Mouse (Mus musculus) cerebellum, adult 2 months (tissue): ENCODE results near the gene Mff. TPM values are rescaled to one million over a fixed set of nuclear protein-coding genes. Genes with fewer than 3 reads are reported as not detected.

Source experiments
- DNase-seq, 2 experiments: peaks; one replicate each; pipeline ENCODE4 v3.0.0; 2021
- H3K27ac ChIP-seq: fragments of 200-500 bp; 2 replicates; pipeline ENCODE4 v1.5.1; 2012; ENCODE audit warnings: low read length, control low read depth, inconsistent platforms; ENCODE audit not compliant: insufficient read depth
- H3K27me3 ChIP-seq: fragments of 200-500 bp; 2 replicates; pipeline ENCODE4 v1.6.1; 2012; ENCODE audit warnings: inconsistent platforms, mild to moderate bottlenecking, low read length, moderate library complexity; ENCODE audit not compliant: control insufficient read depth, insufficient read depth
- H3K4me1 ChIP-seq: fragments of 200-500 bp; 2 replicates; pipeline ENCODE4 v1.6.1; 2011; ENCODE audit warnings: low read length; ENCODE audit not compliant: control insufficient read depth, insufficient read depth
- H3K4me3 ChIP-seq: fragments of 200-500 bp; replicated peaks from 2 replicates; pipeline ENCODE3; 2011; ENCODE audit warnings: mild to moderate bottlenecking, low read depth, low read length, control low read depth; ENCODE audit not compliant: insufficient read depth
- CTCF ChIP-seq: fragments of 200-500 bp; IDR thresholded peaks from 2 replicates; pipeline ENCODE4 v1.5.1; 2011; ENCODE audit warnings: low read depth, mild to moderate bottlenecking, control low read depth, low read length, moderate library complexity, borderline replicate concordance; ENCODE audit not compliant: insufficient read depth
- POLR2A ChIP-seq: fragments of 200-500 bp; IDR thresholded peaks from 2 replicates; pipeline ENCODE4 v1.6.1; 2011; ENCODE audit warnings: low read length, control low read depth, borderline replicate concordance; ENCODE audit not compliant: insufficient read depth
- WGBS: fragments of 180-500 bp; shearing (Covaris S2); methylation state at CpG from one replicate; pipeline ENCODE4 v1.1.7; 2018; 5-methylcytosine and 5-hydroxymethylcytosine counted together
- polyA plus RNA-seq: library from polyadenylated mRNA; depleted of rRNA; stranded (reverse); fragments of >200 nt; gene quantifications from 2 replicates; pipeline ENCODE4 v1.2.3, GENCODE M21; 2012; rRNA removed

Mff gene
- polyA plus RNA-seq, 1 experiment: 404 TPM

- TF ChIP-seq POLR2A: no peak
- TF ChIP-seq CTCF: no peak
- H3K4me1 ChIP-seq: peaks cover 6% of the 10 kb centered on the region
- peak in 1 of 2 experiments; percentile 31 for DNase-seq
- no peak overlapping the region for H3K27ac ChIP-seq
- H3K4me3 ChIP-seq: no peak overlapping the region
- 6% methylated on average over 4 of the region's 4 CpGs for WGBS
- no peaks in the 10 kb centered on the region for H3K27me3 ChIP-seq
These were observed 69.3 kb downstream of the Mff start for GRCm38 (mm10) chr1:82793986-82794385.

GRCm38 (mm10) chr1:82795211-82795610, 70.5 kb downstream of the Mff start:
- 100% methylated on average over 2 of the region's 2 CpGs for WGBS
- no peak for DNase-seq
- no peak overlapping the region for H3K27ac ChIP-seq

DNA sequence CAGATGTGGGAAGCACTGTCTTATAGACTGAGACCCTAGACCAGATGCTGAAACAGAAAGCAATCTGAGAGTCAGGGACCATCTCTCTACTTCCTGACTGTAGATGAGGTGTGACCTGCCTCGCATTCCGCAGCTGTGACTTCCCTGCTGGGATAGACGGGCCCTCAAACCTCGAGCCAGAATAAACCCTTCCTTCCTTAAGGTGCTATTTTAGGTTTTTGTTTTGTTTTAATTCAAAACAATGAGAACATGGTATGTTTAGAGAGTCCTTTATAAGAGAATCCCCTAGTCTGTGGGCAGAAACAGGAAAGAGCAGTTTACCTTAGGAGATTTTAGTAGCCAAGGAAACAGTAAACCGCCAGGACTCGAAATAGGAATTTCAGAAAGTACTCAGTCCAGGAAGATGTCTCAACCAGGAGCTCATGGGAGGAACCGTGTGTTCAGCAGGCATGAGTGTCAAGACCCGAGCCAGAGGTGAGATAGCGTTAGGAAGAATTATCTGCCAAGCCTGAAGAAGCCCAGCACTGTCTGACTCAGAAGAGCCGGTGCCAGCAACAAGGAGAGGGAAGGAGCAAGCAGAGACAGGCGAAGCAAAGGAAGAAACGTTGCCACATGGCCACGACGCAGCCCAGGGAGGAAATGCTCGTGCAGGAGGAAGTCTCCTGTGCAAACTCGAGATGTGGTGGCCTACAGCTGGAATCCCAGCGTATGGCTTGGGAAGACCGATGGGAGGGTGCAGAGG, 71.2 kb downstream of the Mff start:
- no peak for DNase-seq
- Histone ChIP-seq H3K4me3 (no peak overlapping the region), H3K27ac (no peak overlapping the region), H3K27me3 (no peaks in the 10 kb centered on the region), H3K4me1 (peaks cover 6% of the 10 kb centered on the region)
- no peak for TF ChIP-seq CTCF
- no peak for TF ChIP-seq POLR2A
- 67% methylated on average over 18 of the region's 18 CpGs for WGBS

More at GRCm38 (mm10) chr1:82795211-82795610, 70.5 kb downstream of the Mff start:
- H3K27me3 ChIP-seq: no peaks in the 10 kb centered on the region
- peaks cover 6% of the 10 kb centered on the region for H3K4me1 ChIP-seq
- H3K4me3 ChIP-seq: no peak overlapping the region
- TF ChIP-seq POLR2A: no peak
- TF ChIP-seq CTCF: no peak

GRCm38 (mm10) chr1:82797088-82797487, 72.4 kb downstream of the Mff start:
- Histone ChIP-seq H3K4me3 (no peak overlapping the region), H3K27ac (no peak overlapping the region), H3K4me1 (peaks cover 8% of the 10 kb centered on the region), H3K27me3 (no peaks in the 10 kb centered on the region)
- TF ChIP-seq CTCF (no peak), POLR2A (no peak)
- no peak for DNase-seq
- WGBS: 97% methylated on average over 4 of the region's 4 CpGs

DNA sequence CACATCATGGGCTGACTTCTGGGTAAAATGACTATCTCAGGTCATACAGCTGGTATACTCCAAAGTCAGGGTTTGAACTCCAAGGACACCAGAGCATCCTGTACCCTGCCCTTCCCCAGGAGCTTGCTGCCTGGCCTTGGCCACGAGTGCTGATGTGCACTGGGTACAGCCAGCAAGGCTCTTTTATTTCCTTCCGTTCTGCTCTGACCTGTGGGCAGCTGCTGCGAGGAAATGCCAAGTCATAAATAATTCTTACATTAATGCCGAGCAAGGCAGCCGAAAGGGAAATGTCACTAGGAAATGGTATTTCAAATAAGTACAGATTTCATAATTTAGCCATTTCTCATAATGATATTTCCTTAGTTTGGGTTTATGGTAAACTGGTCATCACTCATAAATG, 73.6 kb downstream of the Mff start:
- Histone ChIP-seq H3K4me1 (peaks cover 8% of the 10 kb centered on the region), H3K27me3 (no peaks in the 10 kb centered on the region), H3K27ac (no peak overlapping the region), H3K4me3 (no peak overlapping the region)
- TF ChIP-seq CTCF (no peak), POLR2A (no peak)
- 67% methylated on average over 5 of the region's 5 CpGs for WGBS
- DNase-seq: no peak

GRCm38 (mm10) chr1:82798922-82799321, 74.2 kb downstream of the Mff start:
- no peak for DNase-seq
- Histone ChIP-seq H3K4me1 (peaks cover 8% of the 10 kb centered on the region), H3K27me3 (no peaks in the 10 kb centered on the region), H3K27ac (no peak overlapping the region), H3K4me3 (no peak overlapping the region)
- WGBS: 79% methylated on average over 4 of the region's 4 CpGs
- no peak for TF ChIP-seq CTCF
- no peak for TF ChIP-seq POLR2A

- H3K27me3 ChIP-seq: no peaks in the 10 kb centered on the region
- TF ChIP-seq POLR2A: no peak
- no peak for TF ChIP-seq CTCF
- 6% methylated on average over 12 of the region's 12 CpGs for WGBS
- DNase-seq: peak in 1 of 2 experiments; percentile 14
- no peak overlapping the region for H3K27ac ChIP-seq
- H3K4me3 ChIP-seq: peak overlapping the region; percentile 3
- 0 out of 2 replicates have a peak, but pooled peaks cover 3% of the 10 kb centered on the region for H3K4me1 ChIP-seq
These were observed 76.6 kb downstream of the Mff start for GRCm38 (mm10) chr1:82801105-82801783.

Other genes with a start within 250 kb of the Mff start
- gene Col4a4, start 138.0 kb upstream of the Mff start, polyA plus RNA-seq: 0.39 and 0.44 TPM in 2 replicates
- 0.54 and 0.82 TPM in 2 replicates for gene Col4a3, start 138.0 kb upstream of the Mff start, polyA plus RNA-seq
- not detected in 2 replicates for gene Tm4sf20, start 43.6 kb downstream of the Mff start, polyA plus RNA-seq
- not detected in 2 replicates for gene Gm47791, start 46.4 kb downstream of the Mff start, polyA plus RNA-seq
- 43.1 and 47.2 TPM in 2 replicates for gene Agfg1, start 114.6 kb downstream of the Mff start, polyA plus RNA-seq
- 2.3 and 2.7 TPM in 2 replicates for gene A030005L19Rik, start 188.4 kb downstream of the Mff start, polyA plus RNA-seq
- gene A030014E15Rik, start 200.0 kb downstream of the Mff start, polyA plus RNA-seq: 0.20 TPM in 1 of 2 replicates, not detected in the other
- gene Gm6217, start 206.5 kb downstream of the Mff start, polyA plus RNA-seq: not detected in 2 replicates
- not detected in 2 replicates for gene A030003K21Rik, start 218.5 kb downstream of the Mff start, polyA plus RNA-seq
- not detected in 2 replicates for gene Gm7544, start 231.1 kb downstream of the Mff start, polyA plus RNA-seq
- gene Gm47955, start 235.4 kb downstream of the Mff start, polyA plus RNA-seq: not detected in 2 replicates